In genomic region chr15:23408256-23408655, GRCm38 (mm10) we compare ENCODE assay signal across 11 mouse cellular contexts.
"Had no signal": no experiment of that assay in that cellular context is flagged by ENCODE, and none has a peak within 500 bp of the region (broad histone marks: within the 10 kb centered on the region; RNA-seq: fewer than 3 reads in every experiment).

No protein-coding gene starts in this region.

- DNase-seq: right cerebral cortex, adult 18-20 months; right cerebral cortex, postnatal 14 days; right cerebral cortex, postnatal 25 days; right cerebral cortex, postnatal 4 days; spleen, adult 18-20 months; thymus, adult 18-20 months; thymus, adult 2 months; thymus, postnatal 14 days; thymus, postnatal 25 days; thymus, postnatal 36 days; thymus, postnatal 4 days had no signal
